Mouse (Mus musculus): ENCODE measurements around the gene N4bp2l2.

DNA sequence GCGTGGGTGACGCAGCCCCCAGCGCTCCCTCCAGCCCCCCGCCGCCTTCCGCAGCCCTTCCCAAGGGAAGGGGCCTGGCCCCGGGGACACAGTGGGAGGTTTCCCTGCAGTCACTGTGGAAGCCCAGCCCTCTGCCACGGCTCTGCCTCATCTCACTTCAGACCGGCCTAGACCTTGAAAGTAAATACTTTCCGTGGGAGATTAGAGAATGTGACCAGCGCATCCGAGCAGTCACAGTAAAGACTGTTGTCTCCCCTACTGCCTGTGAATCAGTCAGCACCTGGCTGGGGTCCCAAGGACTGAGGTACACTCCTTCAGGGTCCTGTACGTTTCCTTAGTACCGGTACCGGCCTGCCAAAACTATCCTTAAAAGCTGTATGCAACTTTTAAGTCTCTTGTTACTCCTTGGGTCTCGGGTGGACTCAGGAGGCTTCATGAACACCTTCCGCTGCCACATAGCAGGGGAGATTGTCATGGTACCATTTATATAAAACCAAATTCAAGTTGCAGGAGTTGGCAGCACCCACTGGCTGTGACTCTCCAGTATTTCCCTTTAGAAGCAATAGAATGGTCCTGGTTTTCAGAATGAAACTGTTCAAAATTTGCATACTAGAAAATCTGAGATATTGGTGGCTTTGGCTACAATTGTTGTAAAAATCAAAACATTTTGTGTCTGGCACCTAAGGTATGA is 71.2 kb downstream of the N4bp2l2 start:
- TF ChIP-seq CTCF (conservative IDR thresholded peaks at IDR 0.05; ENCODE audit: insufficient read depth, insufficient read length, low read depth, low read length) (no peak), POLR2A (IDR thresholded peaks at IDR 0.05; ENCODE audit: low read depth, low read length) (no peak)
